Mouse (Mus musculus): ENCODE data around the gene Stambpl1. TPM values are rescaled to one million over a fixed set of nuclear protein-coding genes. Genes with fewer than 3 reads are reported as not detected.
A peak's percentile ranks its signal among the peaks of the same experiment; 100 is the strongest.

Gene Stambpl1
- total and polyA plus RNA-seq, 3 experiments = not detected

- no peak overlapping the region for H3K4me3 ChIP-seq (ENCODE audit: control insufficient read depth in 1 of 2, insufficient read depth in 1 of 2, low read depth in 2 of 2, low read length in 2 of 2)
These were observed 77.0 kb downstream of the Stambpl1 start for GRCm38 (mm10) chr19:34268991-34269390.

GRCm38 (mm10) chr19:34270106-34270726 lies 78.2 kb downstream of the Stambpl1 start:
- Histone ChIP-seq H3K27me3 (ENCODE audit: control insufficient read depth in 1 of 2, insufficient read depth in 2 of 2, low read length in 2 of 2) (no peaks in the 10 kb centered on the region), H3K27ac (ENCODE audit: control insufficient read depth, low read depth, low read length) (peak overlapping the region; percentile 25; the same call in 1 of the 2 replicates), H3K9me3 (replicated peaks; ENCODE audit: insufficient read depth, low read length) (no peaks in the 10 kb centered on the region), H3K36me3 (ENCODE audit: control insufficient read depth in 1 of 2, insufficient read depth in 2 of 2, low read length in 2 of 2) (peaks cover 0 to 10% of the 10 kb centered on the region in 2 experiments; a peak in 2 of 4 replicates), H3K4me3 (ENCODE audit: control insufficient read depth in 1 of 2, insufficient read depth in 1 of 2, low read depth in 2 of 2, low read length in 2 of 2) (peak overlapping the region; percentile 24 to 41; a peak in 3 of 4 replicates), H3K9ac (ENCODE audit: control insufficient read depth, low read depth, low read length, poor library complexity, severe bottlenecking) (peak overlapping the region; percentile 12; the same call in 1 of the 2 replicates), H3K79me2 (ENCODE audit: control insufficient read depth, insufficient read depth, low read length, poor library complexity) (no peaks in the 10 kb centered on the region), H3K4me1 (ENCODE audit: control insufficient read depth in 1 of 2, insufficient read depth in 2 of 2, low read length in 2 of 2) (peaks cover 3 to 15% of the 10 kb centered on the region in 2 experiments; a peak in 3 of 4 replicates)
- peak; percentile 92 for DNase-seq (ENCODE audit: low read depth, low spot score)
- TF ChIP-seq ELF1 (IDR thresholded peaks at IDR 0.05; ENCODE audit: low read depth, low read length) (0 out of 2 replicates have a peak, but pooled peaks have one; percentile 31), GATA1 (IDR thresholded peaks at IDR 0.05; ENCODE audit: low read depth, low read length) (0 out of 2 replicates have a peak, but pooled peaks have one; percentile 28), MXI1 (IDR thresholded peaks at IDR 0.05; ENCODE audit: low read depth, low read length) (no peak), EP300 (IDR thresholded peaks at IDR 0.05; ENCODE audit: low read depth in 1 of 2, low read length in 2 of 2) (peak in 1 of 2 experiments; percentile 57), TCF12 (IDR thresholded peaks at IDR 0.05; ENCODE audit: low read depth, low read length) (0 out of 2 replicates have a peak, but pooled peaks have one; percentile 5), ZC3H11A (IDR thresholded peaks at IDR 0.05; ENCODE audit: low read depth, low read length) (no peak), MAZ (IDR thresholded peaks at IDR 0.05; ENCODE audit: low read depth, low read length) (0 out of 2 replicates have a peak, but pooled peaks have one; percentile 39), CHD1 (IDR thresholded peaks at IDR 0.05; ENCODE audit: low read depth, low read length) (no peak), USF1 (IDR thresholded peaks at IDR 0.05; ENCODE audit: low read depth, low read length) (peak; percentile 60), RCOR1 (IDR thresholded peaks at IDR 0.05; ENCODE audit: low read depth, low read length) (peak; percentile 74), NRF1 (IDR thresholded peaks at IDR 0.05; ENCODE audit: insufficient read depth, low read depth, low read length, poor library complexity, severe bottlenecking) (peak; percentile 67), NELFE (IDR thresholded peaks at IDR 0.05; ENCODE audit: low read depth, low read length) (0 out of 2 replicates have a peak, but pooled peaks have one; percentile 31)

More at GRCm38 (mm10) chr19:34268991-34269390, 77.0 kb downstream of the Stambpl1 start:
- Histone ChIP-seq H3K9me3 (replicated peaks; ENCODE audit: insufficient read depth, low read length) (no peaks in the 10 kb centered on the region), H3K27me3 (ENCODE audit: control insufficient read depth in 1 of 2, insufficient read depth in 2 of 2, low read length in 2 of 2) (no peaks in the 10 kb centered on the region; a peak in 2 of 4 replicates), H3K79me2 (ENCODE audit: control insufficient read depth, insufficient read depth, low read length, poor library complexity) (no peaks in the 10 kb centered on the region), H3K9ac (ENCODE audit: control insufficient read depth, low read depth, low read length, poor library complexity, severe bottlenecking) (no peak overlapping the region), H3K36me3 (ENCODE audit: control insufficient read depth in 1 of 2, insufficient read depth in 2 of 2, low read length in 2 of 2) (peaks cover 0 to 10% of the 10 kb centered on the region in 2 experiments; a peak in 2 of 4 replicates), H3K27ac (ENCODE audit: control insufficient read depth, low read depth, low read length) (no peak overlapping the region), H3K4me1 (ENCODE audit: control insufficient read depth in 1 of 2, insufficient read depth in 2 of 2, low read length in 2 of 2) (peaks cover 3 to 15% of the 10 kb centered on the region in 2 experiments; a peak in 3 of 4 replicates)
- no peak for DNase-seq (ENCODE audit: low read depth, low spot score)
- TF ChIP-seq NELFE (IDR thresholded peaks at IDR 0.05; ENCODE audit: low read depth, low read length) (no peak), ELF1 (IDR thresholded peaks at IDR 0.05; ENCODE audit: low read depth, low read length) (no peak), CTCF (IDR thresholded peaks at IDR 0.05 in 2 of 3, conservative IDR thresholded peaks at IDR 0.05 in 1 of 3; ENCODE audit: control insufficient read depth in 1 of 3, insufficient read depth in 1 of 3, low read depth in 2 of 3, low read length in 3 of 3, poor library complexity in 1 of 3, severe bottlenecking in 1 of 3) (no peak), TCF12 (IDR thresholded peaks at IDR 0.05; ENCODE audit: low read depth, low read length) (no peak), TBP (IDR thresholded peaks at IDR 0.05; ENCODE audit: low read depth, low read length) (no peak), BHLHE40 (IDR thresholded peaks at IDR 0.05; ENCODE audit: borderline replicate concordance, low read depth, low read length) (no peak), GABPA (IDR thresholded peaks at IDR 0.05; ENCODE audit: low read depth, low read length) (no peak), TAL1 (IDR thresholded peaks at IDR 0.05; ENCODE audit: low read length) (no peak), MYC (IDR thresholded peaks at IDR 0.05; ENCODE audit: low read depth, low read length) (no peak), RAD21 (IDR thresholded peaks at IDR 0.05; ENCODE audit: low read depth, low read length) (no peak), USF1 (IDR thresholded peaks at IDR 0.05; ENCODE audit: low read depth, low read length) (no peak), POLR2AphosphoS5 (IDR thresholded peaks at IDR 0.05; ENCODE audit: borderline replicate concordance, low read depth, low read length) (no peak)
